Mouse (Mus musculus) midbrain, embryonic 14.5 days (tissue): ENCODE measurements around the gene Pin1. TPM values are rescaled to one million over a fixed set of nuclear protein-coding genes. Genes with fewer than 3 reads are reported as not detected.

Source experiments
- polyA plus RNA-seq: library from polyadenylated mRNA; unstranded; fragments of >200 nt; fragmentation: Nextera tagmentation; extraction: Ambion mirVana; gene quantifications from 2 replicates; pipeline ENCODE4 v1.2.1, GENCODE M21; 2014

Gene Pin1
- polyA plus RNA-seq, 1 experiment from 2014 or later = 56.7 TPM

Other genes starting within 250 kb of the Pin1 start
- gene Zfp26, start 191.9 kb upstream of the Pin1 start, polyA plus RNA-seq = 25.3 and 31.0 TPM in 2 replicates
- gene Zfp426, start 159.3 kb upstream of the Pin1 start, polyA plus RNA-seq = 30.1 and 39.5 TPM in 2 replicates
- 98.2 and 123 TPM in 2 replicates for gene Zfp266, start 130.7 kb upstream of the Pin1 start, polyA plus RNA-seq
- gene Zfp846, start 70.8 kb upstream of the Pin1 start, polyA plus RNA-seq = 55.9 and 56.0 TPM in 2 replicates
- 444 and 552 TPM in 2 replicates for gene Ubl5, start 9.2 kb upstream of the Pin1 start, polyA plus RNA-seq
- 12.1 and 20.8 TPM in 2 replicates for gene Fbxl12, start 7.3 kb upstream of the Pin1 start, polyA plus RNA-seq
- 143 and 173 TPM in 2 replicates for gene Olfm2, start 94.3 kb downstream of the Pin1 start, polyA plus RNA-seq
- gene Col5a3, start 163.0 kb downstream of the Pin1 start, polyA plus RNA-seq = 0.45 and 0.66 TPM in 2 replicates
- not detected in 2 replicates for gene Rdh8, start 166.4 kb downstream of the Pin1 start, polyA plus RNA-seq
- gene A230050P20Rik, start 216.5 kb downstream of the Pin1 start, polyA plus RNA-seq = 1.3 and 1.9 TPM in 2 replicates
- 11.1 and 14.4 TPM in 2 replicates for gene Angptl6, start 227.6 kb downstream of the Pin1 start, polyA plus RNA-seq
- 39.8 and 43.9 TPM in 2 replicates for gene Ppan, start 236.1 kb downstream of the Pin1 start, polyA plus RNA-seq
- gene Eif3g, start 246.5 kb downstream of the Pin1 start, polyA plus RNA-seq = 231 and 234 TPM in 2 replicates